8 mouse cellular contexts compared by ENCODE assay signal in genomic region chr14:20388441-20389129, GRCm38 (mm10). TPM values are rescaled to one million over a fixed set of nuclear protein-coding genes. Genes with fewer than 3 reads are reported as not detected.
DNase-seq lines count a peak whose midpoint lies in the region; ATAC-seq and TF ChIP-seq lines count a peak whose summit lies in the region.

Dnajc9 (minus strand) TSS chr14:20388910.

- H3K4me2 ChIP-seq in hindbrain, embryonic 15.5 days = peak within 1 kb of the TSS; percentile 85

- no peaks in the 10 kb centered on the region for H3K9me3 ChIP-seq in hindbrain, embryonic 15.5 days

- CTCF ChIA-PET in Patski (lab: Charles Lee) = interaction anchor here (3.2 kb wide), 1 partner anchor 10 kb away, joined by 20 read pairs; no protein-coding TSS in a partner anchor

- peak within 1 kb of the TSS; percentile 93 for H3K4me3 ChIP-seq in hindbrain, embryonic 15.5 days

- peak within 1 kb of the TSS; percentile 85 for H3K27ac ChIP-seq in hindbrain, embryonic 15.5 days (replicated peaks)

- H3K9ac ChIP-seq in hindbrain, embryonic 15.5 days = peak within 1 kb of the TSS; percentile 66

- H3K27me3 ChIP-seq in Patski = no peaks in the 10 kb centered on the region
- H3K27me3 ChIP-seq in hindbrain, embryonic 15.5 days = no peaks in the 10 kb centered on the region

- in situ Hi-C loops in Patski (cut with MboI; ENCODE audit: low pct_unique_long_range_greater_than_20kb) = no loop called here

- peak; percentile 46 for ATAC-seq in Patski
- peak; percentile 74 for ATAC-seq in hindbrain, embryonic 15.5 days (ENCODE audit: low FRiP score, low read depth)

- WGBS in hindbrain, embryonic 15.5 days = under 1% methylated on average over 58 of the region's 59 CpGs

- peaks cover 30% of the 10 kb centered on the region for H3K36me3 ChIP-seq in hindbrain, embryonic 15.5 days

- peak; percentile 56 for DNase-seq in Patski (ENCODE audit: low read depth, low spot score)
- peak; percentile 97 for DNase-seq in cerebellum, postnatal 14 days
- peak; percentile 93 to 95 for DNase-seq in frontal cortex, postnatal 25 days (ENCODE audit: low spot score in 2 of 2)
- DNase-seq in left cerebral cortex, adult 11 months (ENCODE audit: low spot score) = peak; percentile 83
- peak; percentile 96 to 97 for DNase-seq in lung, postnatal 4 days
- peak; percentile 78 for DNase-seq in retina, postnatal 7 days (ENCODE audit: low read depth, low spot score)
- DNase-seq in urinary bladder, adult 2 months (ENCODE audit: low spot score) = peak; percentile 91

- peaks cover 47% of the 10 kb centered on the region for H3K4me1 ChIP-seq in hindbrain, embryonic 15.5 days (replicated peaks)

- TF ChIP-seq CTCF in Patski (IDR thresholded peaks at IDR 0.05) = no peak

- POLR2A ChIA-PET in Patski (lab: Charles Lee) = interaction anchor here (0.5 to 1.1 kb wide), 2 partner anchors 9 to 300 kb away, joined by 3 to 5 read pairs; no protein-coding TSS in a partner anchor

RNA-seq across cellular contexts. Expression of gene Dnajc9, which starts in this region (rescaled TPM):
- polyA plus RNA-seq in Patski (2021) = 61.1 TPM
- 125 and 131 TPM in 2 replicates for polyA plus RNA-seq in hindbrain, embryonic 15.5 days (2015; fragmentation: Nextera tagmentation; extraction: Ambion mirVana)
- 21.8 and 24.8 TPM in 2 replicates for polyA plus RNA-seq in urinary bladder, adult 2 months (2012; rRNA removed)

Comparison
In these comparisons a context has a peak if more than half of its experiments do, and no peak if none do; other contexts are left out.
1. Peak in every context shown above with its lines: DNase-seq, ATAC-seq, H3K4me3 ChIP-seq and H3K27ac ChIP-seq.